Mouse (Mus musculus) embryo, embryonic 10 days (tissue): ENCODE measurements at regions not wholly inside any gene's neighbourhood (a gene's known extent, or its start where the extent isn't known, plus 50 kb on each side); places are given as distances from the start of the nearest gene placed in this dataset.

Experiments
- DNase-seq: peaks from one replicate; pipeline ENCODE4 v3.0.0-alpha.2; 2015; ENCODE audit warnings: low spot score

- peak; percentile 82 for DNase-seq
Observed at GRCm38 (mm10) chr7:31208237-31209054, 52.8 kb upstream of the Gramd1a start.

GRCm38 (mm10) chr7:31207563-31208236 lies 52.0 kb upstream of the Gramd1a start:
- no peak for DNase-seq
